Mouse (Mus musculus) E14TG2a.4 (cell line): ENCODE data around the gene Pik3cb.

Source experiments
- H3K27me3 ChIP-seq: 2 replicates; pipeline ENCODE4 v1.6.1; 2014; ENCODE audit warnings: low read length, control low read depth; ENCODE audit not compliant: insufficient read depth
- H3K36me3 ChIP-seq: 2 replicates; pipeline ENCODE4 v1.6.1; 2014; ENCODE audit warnings: low read length, control low read depth; ENCODE audit not compliant: insufficient read depth
- H3K4me1 ChIP-seq: replicated peaks from 2 replicates; pipeline ENCODE4 v1.6.1; 2014; ENCODE audit warnings: low read depth, low read length, control low read depth
- H3K4me3 ChIP-seq: replicated peaks from 2 replicates; pipeline ENCODE4 v1.5.1; 2014; ENCODE audit warnings: mild to moderate bottlenecking, low read length
- H3K9me3 ChIP-seq: 2 replicates; pipeline ENCODE4 v1.6.1; 2014; ENCODE audit warnings: low read length, control low read depth
- CTCF ChIP-seq: conservative IDR thresholded peaks from 2 replicates; pipeline ENCODE4 v1.5.1; 2014; ENCODE audit warnings: low read length
- NANOG ChIP-seq: IDR thresholded peaks from 2 replicates; pipeline ENCODE4 v1.6.1; 2014; ENCODE audit warnings: borderline replicate concordance, low read length, mixed read lengths
- POU5F1 ChIP-seq: IDR thresholded peaks from 2 replicates; pipeline ENCODE4 v1.6.1; 2014; ENCODE audit warnings: low read length, borderline replicate concordance

Gene Pik3cb

DNA sequence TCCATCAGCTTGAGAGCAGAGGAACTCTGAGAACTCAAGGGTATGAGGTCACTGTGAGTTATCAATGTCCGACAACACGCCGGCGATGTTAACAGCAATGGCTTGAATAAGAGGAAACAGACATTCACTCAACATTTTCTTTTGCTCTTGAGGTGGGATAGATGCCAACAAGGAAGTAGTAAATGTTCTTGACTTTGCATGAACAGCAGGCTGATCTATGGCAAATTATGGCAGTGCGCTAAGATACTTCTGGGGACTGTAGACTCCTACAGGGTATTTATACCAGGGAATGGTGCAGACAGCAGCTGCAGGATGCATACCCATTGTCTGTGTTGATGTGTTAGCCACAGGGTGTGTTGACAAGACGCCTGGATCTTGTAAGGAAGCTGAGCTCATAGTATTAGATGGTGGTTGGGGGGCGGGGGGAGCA lies 17.8 kb upstream of the Pik3cb start:
- Histone ChIP-seq H3K9me3 (peaks cover 5% of the 10 kb centered on the region; the same call in 1 of the 2 replicates), H3K4me3 (no peak overlapping the region), H3K27me3 (no peaks in the 10 kb centered on the region), H3K4me1 (peaks cover 83% of the 10 kb centered on the region), H3K36me3 (no peaks in the 10 kb centered on the region)
- no peak for TF ChIP-seq POU5F1
- TF ChIP-seq CTCF: no peak
- peak; percentile 92 for TF ChIP-seq NANOG

DNA sequence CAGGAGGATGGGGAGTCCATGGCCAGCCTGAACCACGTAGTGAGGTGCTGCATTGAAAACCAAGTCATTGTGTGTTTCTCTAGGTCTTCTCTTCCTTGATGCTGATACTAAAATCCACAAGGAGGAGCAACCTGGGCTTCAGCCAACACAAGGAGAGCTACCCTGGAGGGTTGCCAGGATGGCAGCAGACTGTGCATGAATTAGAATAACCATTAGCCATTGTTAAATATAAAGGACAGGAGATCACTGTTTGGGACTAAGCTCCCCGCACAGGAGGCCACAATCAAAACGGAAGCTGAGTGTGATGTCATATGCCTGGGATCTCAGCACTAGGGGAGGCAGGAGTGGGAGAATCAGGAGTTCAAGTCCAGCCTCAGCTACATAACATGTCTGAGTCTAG lies 13.2 kb upstream of the Pik3cb start:
- H3K27me3 ChIP-seq: no peaks in the 10 kb centered on the region
- peak overlapping the region; percentile 11; the same call in 1 of the 2 replicates for H3K4me3 ChIP-seq
- H3K9me3 ChIP-seq: no peaks in the 10 kb centered on the region
- H3K36me3 ChIP-seq: no peaks in the 10 kb centered on the region
- peak; percentile 87 for TF ChIP-seq NANOG
- no peak for TF ChIP-seq POU5F1
- peaks cover 68% of the 10 kb centered on the region for H3K4me1 ChIP-seq

DNA sequence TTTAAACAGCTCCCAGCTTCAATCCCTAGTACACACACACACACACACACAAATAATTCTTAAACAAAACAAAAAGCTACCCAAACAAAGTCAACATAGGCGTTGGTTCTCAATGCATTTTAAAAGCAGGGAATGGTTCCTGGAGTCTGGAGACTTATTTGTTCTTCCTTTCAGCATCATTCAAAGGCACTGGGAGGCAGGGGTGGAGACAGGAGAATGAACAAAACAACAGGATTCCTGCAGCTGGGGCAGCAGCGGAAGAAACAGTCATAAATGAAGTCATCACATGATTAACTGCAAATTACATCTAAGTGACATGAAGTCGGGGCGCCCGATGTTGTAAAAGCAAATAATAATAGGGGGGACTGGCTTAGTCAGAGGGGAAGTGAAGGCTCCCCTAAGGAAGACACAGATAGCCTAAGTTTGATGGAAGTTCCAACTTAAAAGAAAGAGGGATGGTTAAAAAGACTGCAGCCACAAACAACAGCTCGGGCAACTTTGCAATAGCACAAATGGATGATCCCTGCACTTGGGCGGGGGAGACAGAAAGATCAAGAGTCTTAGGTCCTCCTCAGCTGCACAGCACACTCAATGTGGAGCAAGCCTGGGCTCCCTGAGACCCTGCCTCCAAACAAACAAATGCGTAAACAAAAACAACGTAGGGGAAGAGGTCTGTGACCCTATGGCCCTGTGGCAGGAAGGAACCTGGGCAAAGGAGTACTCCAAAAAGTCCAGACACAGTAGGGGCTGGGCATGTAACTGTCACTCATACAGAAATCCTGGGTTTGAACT lies 12.5 kb upstream of the Pik3cb start:
- TF ChIP-seq POU5F1 (no peak), CTCF (no peak)
- Histone ChIP-seq H3K27me3 (no peaks in the 10 kb centered on the region), H3K4me1 (peaks cover 65% of the 10 kb centered on the region), H3K4me3 (peak overlapping the region; percentile 11; the same call in 1 of the 2 replicates), H3K36me3 (no peaks in the 10 kb centered on the region), H3K9me3 (no peaks in the 10 kb centered on the region)

DNA sequence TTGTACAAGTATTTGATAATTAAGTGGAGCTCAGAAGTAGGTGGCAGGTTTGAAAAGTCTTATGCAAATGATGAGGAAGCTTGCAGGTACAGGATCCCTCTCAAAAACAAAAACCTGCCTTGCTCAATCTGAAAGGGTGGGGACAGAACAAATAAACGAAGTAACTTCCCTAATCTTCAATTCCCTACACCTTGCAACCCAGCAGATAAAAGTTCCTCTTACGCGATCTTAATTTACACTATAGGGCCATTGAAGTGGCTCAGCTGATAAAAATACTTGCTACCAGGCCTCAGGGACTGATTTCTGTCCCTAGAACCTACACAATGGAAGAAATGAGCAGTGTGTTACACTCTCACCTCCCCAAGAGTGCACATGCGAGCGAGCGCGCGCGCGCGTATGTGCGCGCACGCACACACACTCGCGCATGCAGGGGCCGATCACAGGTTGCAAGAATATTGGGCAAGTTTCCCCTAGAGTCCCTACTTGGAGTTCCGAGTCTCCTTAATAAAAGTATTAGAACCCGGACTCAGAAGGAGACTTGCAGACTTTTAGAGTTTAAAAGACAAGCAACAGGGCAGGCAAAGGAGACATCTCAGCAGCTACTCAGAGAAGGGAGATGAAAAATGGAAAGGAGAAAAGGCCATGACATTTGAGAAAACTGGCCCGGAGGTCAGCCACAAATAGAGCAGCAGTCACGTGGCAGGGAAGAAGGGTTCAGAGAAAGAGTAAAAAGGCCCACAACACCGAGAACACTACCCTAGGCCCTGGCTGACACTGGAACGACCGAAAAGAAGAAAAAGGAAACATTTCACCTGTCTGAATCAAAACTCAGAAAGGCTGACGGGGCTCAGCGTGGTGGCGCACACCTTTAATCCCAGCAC lies 6.7 kb upstream of the Pik3cb start:
- no peak for TF ChIP-seq CTCF
- TF ChIP-seq NANOG: no peak
- no peak for TF ChIP-seq POU5F1

DNA sequence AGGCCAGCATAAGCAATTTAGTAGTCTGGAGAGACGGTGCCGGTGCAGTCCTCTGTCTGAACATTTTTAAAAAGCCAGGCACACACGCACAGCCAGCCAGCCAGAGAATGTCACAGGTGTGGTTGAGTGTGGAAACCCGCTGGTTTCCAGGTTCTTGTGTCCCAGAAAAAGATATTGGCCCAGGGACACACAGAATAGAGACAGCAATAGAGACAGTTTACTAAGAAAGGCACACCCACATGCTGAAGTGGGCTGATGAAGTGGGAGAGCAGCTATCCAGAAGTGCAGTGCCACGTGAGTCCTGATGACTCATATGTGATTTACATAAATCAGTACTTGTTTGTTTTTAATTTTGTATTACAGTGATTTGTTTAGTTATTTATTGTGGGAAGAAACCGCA lies 5.3 kb upstream of the Pik3cb start:
- no peak for TF ChIP-seq POU5F1
- no peak for TF ChIP-seq CTCF
- TF ChIP-seq NANOG: no peak
- H3K4me3 ChIP-seq: no peak overlapping the region
- H3K36me3 ChIP-seq: no peaks in the 10 kb centered on the region
- H3K27me3 ChIP-seq: peaks cover 3% of the 10 kb centered on the region; the same call in 1 of the 2 replicates
- no peaks in the 10 kb centered on the region for H3K9me3 ChIP-seq
- H3K4me1 ChIP-seq: peaks cover 46% of the 10 kb centered on the region

More for the DNA sequence above, 6.7 kb upstream of the Pik3cb start:
- Histone ChIP-seq H3K4me1 (peaks cover 51% of the 10 kb centered on the region), H3K36me3 (no peaks in the 10 kb centered on the region), H3K4me3 (peak overlapping the region; percentile 55), H3K27me3 (no peaks in the 10 kb centered on the region), H3K9me3 (no peaks in the 10 kb centered on the region)

DNA sequence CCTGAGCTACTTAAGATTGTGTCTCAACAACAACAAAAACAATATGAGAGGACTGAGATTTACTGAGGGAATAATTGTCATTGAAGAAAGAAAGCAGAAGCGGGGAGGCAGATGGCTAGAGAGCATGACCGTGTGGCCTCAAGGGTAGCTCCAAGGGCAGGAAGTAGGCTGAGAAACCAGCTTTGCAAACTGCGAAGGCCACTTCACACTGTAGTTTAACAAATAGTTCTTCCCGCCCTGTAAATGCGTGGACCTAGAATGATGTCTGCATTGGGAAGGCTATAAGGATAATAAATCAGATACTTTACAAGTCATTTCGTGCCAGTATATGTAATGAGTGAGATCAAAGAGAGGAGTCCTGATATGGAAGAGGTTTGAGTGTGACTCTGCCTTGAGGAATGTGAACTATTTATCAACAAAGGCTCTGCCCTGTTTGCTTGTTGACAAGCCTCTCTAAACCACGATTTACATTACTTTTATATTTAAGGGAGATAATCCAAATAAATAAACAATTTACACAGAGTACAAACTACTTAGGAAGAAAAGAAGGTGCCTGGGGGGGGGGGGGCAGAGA lies 4.1 kb upstream of the Pik3cb start:
- Histone ChIP-seq H3K9me3 (no peaks in the 10 kb centered on the region), H3K4me1 (peaks cover 42% of the 10 kb centered on the region), H3K4me3 (no peak overlapping the region), H3K36me3 (no peaks in the 10 kb centered on the region), H3K27me3 (peaks cover 3% of the 10 kb centered on the region; the same call in 1 of the 2 replicates)
- TF ChIP-seq NANOG (no peak), POU5F1 (no peak), CTCF (no peak)

DNA sequence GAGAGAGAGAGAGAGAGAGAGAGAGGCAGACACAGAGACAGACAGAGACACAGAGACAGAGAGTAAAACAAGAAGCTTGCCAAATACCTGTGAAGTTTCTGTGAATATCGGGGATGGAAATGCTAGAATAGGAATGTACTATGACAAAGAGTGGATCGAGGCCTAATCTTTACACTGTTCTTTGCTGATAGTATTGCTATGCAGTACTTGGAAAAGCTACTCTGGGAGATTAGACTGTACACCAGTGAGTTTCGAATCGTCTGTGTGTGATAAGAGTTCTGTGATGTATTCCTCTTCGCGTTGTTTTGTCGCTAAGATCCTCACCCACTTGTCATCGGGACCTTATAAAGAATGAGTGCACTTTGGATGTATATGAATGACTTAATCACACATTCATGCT lies 1.2 kb upstream of the Pik3cb start:
- H3K4me3 ChIP-seq: no peak overlapping the region
- no peaks in the 10 kb centered on the region for H3K9me3 ChIP-seq
- TF ChIP-seq POU5F1: no peak
- TF ChIP-seq NANOG: no peak
- no peak for TF ChIP-seq CTCF
- H3K36me3 ChIP-seq: no peaks in the 10 kb centered on the region
- peaks cover 49% of the 10 kb centered on the region for H3K4me1 ChIP-seq
- H3K27me3 ChIP-seq: peaks cover 3% of the 10 kb centered on the region; the same call in 1 of the 2 replicates

DNA sequence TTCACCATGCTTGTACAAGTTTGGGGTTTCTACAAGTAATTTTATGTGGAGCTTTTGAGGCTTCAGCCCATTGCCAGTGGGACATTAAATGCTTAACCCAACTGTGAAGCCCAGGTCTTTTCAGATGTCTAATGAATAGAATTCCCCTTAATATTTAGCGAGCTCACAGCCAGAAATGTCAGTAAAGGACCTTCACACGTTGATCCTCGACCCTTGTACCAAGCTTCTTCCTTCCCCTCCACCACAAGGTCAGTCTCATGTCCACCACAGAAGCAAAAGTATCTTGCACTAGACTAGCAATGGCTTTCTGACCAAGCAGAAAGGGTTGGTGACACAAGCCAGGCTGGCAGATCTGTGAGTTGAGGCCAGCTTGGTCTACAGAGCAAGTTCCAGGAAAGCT lies 750 bp upstream of the Pik3cb start:
- peaks cover 47% of the 10 kb centered on the region for H3K4me1 ChIP-seq
- peaks cover 3% of the 10 kb centered on the region; the same call in 1 of the 2 replicates for H3K27me3 ChIP-seq
- H3K4me3 ChIP-seq: peak overlapping the region; percentile 89; the same call in 1 of the 2 replicates
- H3K36me3 ChIP-seq: no peaks in the 10 kb centered on the region
- no peaks in the 10 kb centered on the region for H3K9me3 ChIP-seq
- TF ChIP-seq CTCF (no peak), NANOG (no peak), POU5F1 (no peak)
